Mouse (Mus musculus) MEL (cell line): Measurements from ENCODE around the gene Trak1. TPM values are rescaled to one million over a fixed set of nuclear protein-coding genes. Genes with fewer than 3 reads are reported as not detected.

Experiments
- DNase-seq: peaks from one replicate; pipeline ENCODE4 v3.0.0; 2011; ENCODE audit warnings: low read depth, low spot score
- H3K27ac ChIP-seq: 2 replicates; pipeline ENCODE4 v1.5.1; 2012; ENCODE audit warnings: low read depth, mild to moderate bottlenecking, control low read depth, low read length, moderate library complexity; ENCODE audit not compliant: control insufficient read depth
- H3K27me3 ChIP-seq, 2 experiments: fragments of 150-350 bp in 1 of 2; sonication (generic) in 1 of 2; 2 replicates each; pipeline ENCODE4 v1.6.1; 2012; ENCODE audit warnings: low read length in 2 of 2, mild to moderate bottlenecking in 2 of 2, improper control_type of control experiment in 1 of 2, moderate library complexity in 1 of 2; ENCODE audit not compliant: insufficient read depth in 2 of 2, control insufficient read depth in 1 of 2
- H3K36me3 ChIP-seq, 2 experiments: 2 replicates each; pipeline ENCODE4 v1.6.1; 2012 to 2014; ENCODE audit warnings: low read length in 2 of 2, improper control_type of control experiment in 1 of 2, inconsistent platforms in 1 of 2, mild to moderate bottlenecking in 1 of 2; ENCODE audit not compliant: insufficient read depth in 2 of 2, control insufficient read depth in 1 of 2
- H3K4me1 ChIP-seq, 2 experiments: fragments of 150-350 bp in 1 of 2; sonication (generic) in 1 of 2; 2 replicates each; pipeline ENCODE4 v1.6.1; 2012; ENCODE audit warnings: low read length in 2 of 2, improper control_type of control experiment in 1 of 2, mild to moderate bottlenecking in 1 of 2; ENCODE audit not compliant: insufficient read depth in 2 of 2, control insufficient read depth in 1 of 2
- H3K4me3 ChIP-seq, 2 experiments: fragments of 150-350 bp in 1 of 2; sonication (generic) in 1 of 2; 2 replicates each; pipeline ENCODE4 v1.5.1; 2012; ENCODE audit warnings: low read depth in 2 of 2, low read length in 2 of 2, mild to moderate bottlenecking in 2 of 2, moderate library complexity in 2 of 2, control low read depth in 1 of 2, improper control_type of control experiment in 1 of 2; ENCODE audit not compliant: control insufficient read depth in 1 of 2, insufficient read depth in 1 of 2
- H3K79me2 ChIP-seq: 2 replicates; pipeline ENCODE4 v1.6.1; 2012; ENCODE audit warnings: mild to moderate bottlenecking, low read length, moderate library complexity; ENCODE audit not compliant: control insufficient read depth, poor library complexity, insufficient read depth
- H3K9ac ChIP-seq: 2 replicates; pipeline ENCODE4 v1.6.1; 2012; ENCODE audit warnings: low read depth, mild to moderate bottlenecking, control low read depth, low read length, moderate library complexity; ENCODE audit not compliant: control insufficient read depth, poor library complexity, severe bottlenecking
- H3K9me3 ChIP-seq: fragments of 150-350 bp; sonication (generic); replicated peaks from 2 replicates; pipeline ENCODE4 v1.6.1; 2012; ENCODE audit warnings: mild to moderate bottlenecking, low read length, improper control_type of control experiment, moderate library complexity; ENCODE audit not compliant: insufficient read depth
- CHD1 ChIP-seq: IDR thresholded peaks from 2 replicates; pipeline ENCODE4 v1.6.1; 2012; ENCODE audit warnings: low read depth, mild to moderate bottlenecking, inconsistent platforms, low read length, improper control_type of control experiment
- ELF1 ChIP-seq: IDR thresholded peaks from 2 replicates; pipeline ENCODE4 v1.6.1; 2014; ENCODE audit warnings: low read depth, mild to moderate bottlenecking, inconsistent platforms, low read length, improper control_type of control experiment, moderate library complexity
- EP300 ChIP-seq, 2 experiments: IDR thresholded peaks; 2 replicates each; pipeline ENCODE4 v1.6.1; 2011; ENCODE audit warnings: improper control_type of control experiment in 2 of 2, low read length in 2 of 2, low read depth in 1 of 2, mild to moderate bottlenecking in 1 of 2
- GABPA ChIP-seq: IDR thresholded peaks from 2 replicates; pipeline ENCODE4 v1.6.1; 2012; ENCODE audit warnings: low read depth, mild to moderate bottlenecking, inconsistent platforms, low read length, improper control_type of control experiment, moderate library complexity
- HCFC1 ChIP-seq: IDR thresholded peaks from 2 replicates; pipeline ENCODE4 v1.6.1; 2012; ENCODE audit warnings: low read depth, mild to moderate bottlenecking, inconsistent platforms, low read length, improper control_type of control experiment, moderate library complexity
- JUND ChIP-seq: IDR thresholded peaks from 2 replicates; pipeline ENCODE4 v1.6.1; 2011; ENCODE audit warnings: low read depth, mild to moderate bottlenecking, improper control_type of control experiment, low read length
- MAZ ChIP-seq: IDR thresholded peaks from 2 replicates; pipeline ENCODE4 v1.6.1; 2012; ENCODE audit warnings: low read depth, mild to moderate bottlenecking, inconsistent platforms, low read length, improper control_type of control experiment
- POLR2AphosphoS2 ChIP-seq: IDR thresholded peaks from 2 replicates; pipeline ENCODE4 v1.6.1; 2011; ENCODE audit warnings: low read length, improper control_type of control experiment
- RCOR1 ChIP-seq: IDR thresholded peaks from 2 replicates; pipeline ENCODE4 v1.6.1; 2012; ENCODE audit warnings: low read depth, mild to moderate bottlenecking, inconsistent platforms, low read length, improper control_type of control experiment
- SIN3A ChIP-seq: IDR thresholded peaks from 2 replicates; pipeline ENCODE4 v1.6.1; 2012; ENCODE audit warnings: low read length, improper control_type of control experiment, inconsistent platforms
- TAL1 ChIP-seq: IDR thresholded peaks from 2 replicates; pipeline ENCODE4 v1.6.1; 2012; ENCODE audit warnings: mild to moderate bottlenecking, inconsistent platforms, low read length, moderate library complexity, mixed read lengths
- TCF12 ChIP-seq: IDR thresholded peaks from 2 replicates; pipeline ENCODE4 v1.6.1; 2014; ENCODE audit warnings: low read depth, mild to moderate bottlenecking, inconsistent platforms, low read length, improper control_type of control experiment, moderate library complexity
- USF2 ChIP-seq, 2 experiments: IDR thresholded peaks; 2 replicates each; pipeline ENCODE4 v1.6.1; 2011 to 2012; ENCODE audit warnings: improper control_type of control experiment in 2 of 2, low read length in 2 of 2, borderline replicate concordance in 1 of 2, inconsistent platforms in 1 of 2, low read depth in 1 of 2, mild to moderate bottlenecking in 1 of 2; ENCODE audit not compliant: insufficient read depth in 1 of 2
- ZC3H11A ChIP-seq: IDR thresholded peaks from 2 replicates; pipeline ENCODE4 v1.6.1; 2012; ENCODE audit warnings: low read depth, mild to moderate bottlenecking, inconsistent platforms, low read length, improper control_type of control experiment
- ZKSCAN1 ChIP-seq: IDR thresholded peaks from 2 replicates; pipeline ENCODE4 v1.6.1; 2012; ENCODE audit warnings: low read depth, mild to moderate bottlenecking, inconsistent platforms, low read length, improper control_type of control experiment, moderate library complexity
- polyA plus RNA-seq, 2 experiments: library from polyadenylated mRNA; stranded (reverse) in 1 of 2; unstranded in 1 of 2; fragments of >175 nt in 1 of 2; fragments of >200 nt in 1 of 2; gene quantifications; 2 replicates each; pipeline versions ENCODE4 v1.2.1 to v1.2.4; 2012; ENCODE audit warnings: low replicate concordance in 2 of 2, low read depth in 1 of 2; ENCODE audit not compliant: insufficient read length in 2 of 2, insufficient read depth in 1 of 2, missing spikeins in 1 of 2
- total RNA-seq: library from RNA; depleted of rRNA; stranded (reverse); fragments of 300-350 nt; gene quantifications from 2 replicates; pipeline ENCODE4 v1.2.3, GENCODE M21; 2012

The Trak1 gene
- total and polyA plus RNA-seq, 3 experiments = 16.2 to 35.5 TPM; not detected in 1

GRCm38 (mm10) chr9:121303086-121303485, 5.8 kb downstream of the Trak1 start:
- DNase-seq = no peak
- Histone ChIP-seq H3K4me1 (peaks cover 3 to 15% of the 10 kb centered on the region in 2 experiments), H3K79me2 (peaks cover 47% of the 10 kb centered on the region), H3K9ac (no peak overlapping the region), H3K27ac (no peak overlapping the region), H3K4me3 (no peak overlapping the region), H3K9me3 (no peaks in the 10 kb centered on the region), H3K36me3 (peaks cover 0 to 11% of the 10 kb centered on the region in 2 experiments; a peak in 2 of 4 replicates), H3K27me3 (no peaks in the 10 kb centered on the region)
- TF ChIP-seq MAZ (no peak), ELF1 (no peak), JUND (no peak), RCOR1 (no peak), ZKSCAN1 (no peak), USF2 (IDR thresholded peaks at IDR 0.05; ENCODE audit: borderline replicate concordance in 1 of 2, insufficient read depth in 1 of 2, low read depth in 1 of 2, low read length in 2 of 2) (no peak), SIN3A (no peak), ZC3H11A (no peak)

GRCm38 (mm10) chr9:121303748-121304147, 6.4 kb downstream of the Trak1 start:
- no peak overlapping the region for H3K9ac ChIP-seq
- DNase-seq = no peak

GRCm38 (mm10) chr9:121304520-121304919, 7.2 kb downstream of the Trak1 start:
- no peak for DNase-seq
- Histone ChIP-seq H3K79me2 (peaks cover 39% of the 10 kb centered on the region), H3K36me3 (peaks cover 0 to 7% of the 10 kb centered on the region in 2 experiments; a peak in 1 of 4 replicates), H3K27me3 (no peaks in the 10 kb centered on the region), H3K9ac (no peak overlapping the region), H3K27ac (no peak overlapping the region), H3K9me3 (no peaks in the 10 kb centered on the region), H3K4me1 (peaks cover 0 to 3% of the 10 kb centered on the region in 2 experiments; a peak in 1 of 4 replicates), H3K4me3 (no peak overlapping the region)
- TF ChIP-seq EP300 (IDR thresholded peaks at IDR 0.05; ENCODE audit: low read depth in 1 of 2, low read length in 2 of 2) = no peak
- no peak for TF ChIP-seq TCF12
- TF ChIP-seq TAL1 = no peak
- TF ChIP-seq GABPA = no peak

More at GRCm38 (mm10) chr9:121303748-121304147, 6.4 kb downstream of the Trak1 start:
- peaks cover 42% of the 10 kb centered on the region for H3K79me2 ChIP-seq
- H3K27ac ChIP-seq = no peak overlapping the region
- no peak for TF ChIP-seq POLR2AphosphoS2
- TF ChIP-seq HCFC1 = no peak
- no peak for TF ChIP-seq CHD1
- H3K4me3 ChIP-seq = no peak overlapping the region
- H3K9me3 ChIP-seq = no peaks in the 10 kb centered on the region
- no peaks in the 10 kb centered on the region for H3K27me3 ChIP-seq
- H3K4me1 ChIP-seq = peaks cover 3 to 10% of the 10 kb centered on the region in 2 experiments; a peak in 3 of 4 replicates
- H3K36me3 ChIP-seq = peaks cover 0 to 11% of the 10 kb centered on the region in 2 experiments; a peak in 2 of 4 replicates
